Mouse (Mus musculus) gastrocnemius, adult 8-10 months (tissue): ENCODE results near the gene Tssk6. TPM values are rescaled to one million over a fixed set of nuclear protein-coding genes. Genes with fewer than 3 reads are reported as not detected.
"Not testable (repeated sequence)": the region's sequence is repeated elsewhere in the genome, so short reads cannot be mapped to it uniquely, and the experiment has no call there.

Experiments
- DNase-seq, 2 experiments: peaks; one replicate each; pipeline ENCODE4 v3.0.0; 2022; ENCODE audit warnings: low spot score in 2 of 2
- total RNA-seq, 4 experiments: library from RNA; stranded (reverse); gene quantifications; 2 replicates each; pipeline ENCODE4 v1.2.4; 2022

Tssk6 gene
- total RNA-seq, 4 experiments from 2014 or later: not detected

GRCm38 (mm10) chr8:69919010-69919409 lies 17.0 kb downstream of the Tssk6 start:
- DNase-seq: peak in 1 of 2 experiments; percentile 52

- DNase-seq: no peak
Observed at GRCm38 (mm10) chr8:69919876-69920662, 18.1 kb downstream of the Tssk6 start.

- no peak for DNase-seq
Observed at GRCm38 (mm10) chr8:69921141-69921540, 19.2 kb downstream of the Tssk6 start.

GRCm38 (mm10) chr8:69923986-69924385 lies 22.0 kb downstream of the Tssk6 start:
- no peak for DNase-seq

- no peak for DNase-seq
Observed at GRCm38 (mm10) chr8:69926901-69927300, 24.9 kb downstream of the Tssk6 start.

GRCm38 (mm10) chr8:69933811-69934210 lies 31.8 kb downstream of the Tssk6 start:
- DNase-seq: no peak

- DNase-seq: no peak
Observed at GRCm38 (mm10) chr8:69934582-69934981, 32.6 kb downstream of the Tssk6 start.

GRCm38 (mm10) chr8:69935431-69935830 lies 33.4 kb downstream of the Tssk6 start:
- DNase-seq: no peak

GRCm38 (mm10) chr8:69936050-69936794 lies 34.2 kb downstream of the Tssk6 start:
- no peak for DNase-seq

- DNase-seq: no peak
Observed at GRCm38 (mm10) chr8:69937466-69937865, 35.5 kb downstream of the Tssk6 start.

- DNase-seq: no peak
Observed at GRCm38 (mm10) chr8:69938245-69938982, 36.4 kb downstream of the Tssk6 start.

- DNase-seq: peak; percentile 46 to 73
Observed at GRCm38 (mm10) chr8:69939633-69940032, 37.6 kb downstream of the Tssk6 start.

GRCm38 (mm10) chr8:69940386-69940785 lies 38.4 kb downstream of the Tssk6 start:
- DNase-seq: no peak

- DNase-seq: not testable (repeated sequence)
Observed at GRCm38 (mm10) chr8:69942495-69942894, 40.5 kb downstream of the Tssk6 start.

GRCm38 (mm10) chr8:69950300-69950699 lies 48.3 kb downstream of the Tssk6 start:
- DNase-seq: no peak

Other genes starting within 250 kb of the Tssk6 start
- under 1 TPM; 0.36 to 0.74 (median 0.50) TPM for gene Zfp964, start 247.7 kb upstream of the Tssk6 start, total RNA-seq
- gene Zfp869, start 191.5 kb upstream of the Tssk6 start, total RNA-seq: 10 to 100 TPM; 15.2 to 18.6 (median 16.6) TPM
- 1 to 10 TPM; 2.6 to 3.9 (median 3.2) TPM for gene Zfp963, start 152.2 kb upstream of the Tssk6 start, total RNA-seq
- 1 to 10 TPM; 1.3 to 3.0 (median 1.7) TPM for gene Gm20422, start 127.3 kb upstream of the Tssk6 start, total RNA-seq
- 1 to 10 TPM; 6.7 to 9.7 (median 8.8) TPM for gene Atp13a1, start 111.0 kb upstream of the Tssk6 start, total RNA-seq
- 10 to 100 TPM; 11.1 to 16.1 (median 12.4) TPM for gene Zfp866, start 111.0 kb upstream of the Tssk6 start, total RNA-seq
- gene Gmip, start 93.5 kb upstream of the Tssk6 start, total RNA-seq: 1 to 10 TPM; 2.7 to 5.3 (median 3.5) TPM
- gene Lpar2, start 79.8 kb upstream of the Tssk6 start, total RNA-seq: under 1 TPM in 3 of 4 experiments, not detected in 1; 0.07 to 0.13 (median 0.07) TPM
- not detected for gene Pbx4, start 69.7 kb upstream of the Tssk6 start, total RNA-seq
- gene Cilp2, start 14.5 kb upstream of the Tssk6 start, total RNA-seq: 1 to 10 TPM; 1.2 to 6.0 (median 2.1) TPM
- gene Ndufa13, start 374 bp downstream of the Tssk6 start, total RNA-seq: 100 to 1,000 TPM; 248 to 328 (median 285) TPM
- gene Yjefn3, start 528 bp downstream of the Tssk6 start, total RNA-seq: 10 to 100 TPM in 3 of 4 experiments, 1 to 10 TPM in 1; 8.2 to 10.8 (median 10.5) TPM
- 10 to 100 TPM; 20.5 to 26.4 (median 25.2) TPM for gene Gatad2a, start 94.2 kb downstream of the Tssk6 start, total RNA-seq
- gene Mau2, start 140.6 kb downstream of the Tssk6 start, total RNA-seq: 10 to 100 TPM; 23.1 to 26.1 (median 24.6) TPM
- 10 to 100 TPM; 16.7 to 20.4 (median 18.1) TPM for gene Sugp1, start 140.6 kb downstream of the Tssk6 start, total RNA-seq
- gene Tm6sf2, start 170.7 kb downstream of the Tssk6 start, total RNA-seq: under 1 TPM; 0.17 to 0.48 (median 0.35) TPM
- gene Hapln4, start 181.3 kb downstream of the Tssk6 start, total RNA-seq: under 1 TPM in 1 of 4 experiments, not detected in 3; 0.08 TPM
- gene Ncan, start 218.7 kb downstream of the Tssk6 start, total RNA-seq: under 1 TPM in 3 of 4 experiments, not detected in 1; 0.05 to 0.11 (median 0.08) TPM
- 1 to 10 TPM; 4.1 to 6.5 (median 4.6) TPM for gene Nr2c2ap, start 229.1 kb downstream of the Tssk6 start, total RNA-seq
- 10 to 100 TPM in 1 of 4 experiments, 1 to 10 TPM in 3; 8.5 to 10.6 (median 9.1) TPM for gene Rfxank, start 237.0 kb downstream of the Tssk6 start, total RNA-seq
- 10 to 100 TPM in 3 of 4 experiments, 1 to 10 TPM in 1; 9.8 to 14.9 (median 14.1) TPM for gene Borcs8, start 237.3 kb downstream of the Tssk6 start, total RNA-seq
- gene Mef2b, start 237.5 kb downstream of the Tssk6 start, total RNA-seq: under 1 TPM in 3 of 4 experiments, not detected in 1; 0.32 to 0.36 (median 0.34) TPM